Mouse (Mus musculus) heart, adult 2 months (tissue): ENCODE data around the gene Rasgrp2.
A peak's percentile ranks its signal among the peaks of the same experiment; 100 is the strongest.

Experiments
- CTCF ChIP-seq: fragments of 200-600 bp; IDR thresholded peaks from 2 replicates; pipeline ENCODE4 v1.8.1; 2022; ENCODE audit warnings: antibody characterized with exemption, mild to moderate bottlenecking, moderate library complexity
- EP300 ChIP-seq: fragments of 200-500 bp; IDR thresholded peaks from 2 replicates; pipeline ENCODE4 v1.6.1; 2011; ENCODE audit warnings: low read depth, low read length, control low read depth; ENCODE audit not compliant: insufficient read depth
- POLR2A ChIP-seq: fragments of 200-500 bp; IDR thresholded peaks from 2 replicates; pipeline ENCODE4 v1.6.1; 2011; ENCODE audit warnings: mild to moderate bottlenecking, low read depth, low read length, control low read depth; ENCODE audit not compliant: insufficient read depth

DNA sequence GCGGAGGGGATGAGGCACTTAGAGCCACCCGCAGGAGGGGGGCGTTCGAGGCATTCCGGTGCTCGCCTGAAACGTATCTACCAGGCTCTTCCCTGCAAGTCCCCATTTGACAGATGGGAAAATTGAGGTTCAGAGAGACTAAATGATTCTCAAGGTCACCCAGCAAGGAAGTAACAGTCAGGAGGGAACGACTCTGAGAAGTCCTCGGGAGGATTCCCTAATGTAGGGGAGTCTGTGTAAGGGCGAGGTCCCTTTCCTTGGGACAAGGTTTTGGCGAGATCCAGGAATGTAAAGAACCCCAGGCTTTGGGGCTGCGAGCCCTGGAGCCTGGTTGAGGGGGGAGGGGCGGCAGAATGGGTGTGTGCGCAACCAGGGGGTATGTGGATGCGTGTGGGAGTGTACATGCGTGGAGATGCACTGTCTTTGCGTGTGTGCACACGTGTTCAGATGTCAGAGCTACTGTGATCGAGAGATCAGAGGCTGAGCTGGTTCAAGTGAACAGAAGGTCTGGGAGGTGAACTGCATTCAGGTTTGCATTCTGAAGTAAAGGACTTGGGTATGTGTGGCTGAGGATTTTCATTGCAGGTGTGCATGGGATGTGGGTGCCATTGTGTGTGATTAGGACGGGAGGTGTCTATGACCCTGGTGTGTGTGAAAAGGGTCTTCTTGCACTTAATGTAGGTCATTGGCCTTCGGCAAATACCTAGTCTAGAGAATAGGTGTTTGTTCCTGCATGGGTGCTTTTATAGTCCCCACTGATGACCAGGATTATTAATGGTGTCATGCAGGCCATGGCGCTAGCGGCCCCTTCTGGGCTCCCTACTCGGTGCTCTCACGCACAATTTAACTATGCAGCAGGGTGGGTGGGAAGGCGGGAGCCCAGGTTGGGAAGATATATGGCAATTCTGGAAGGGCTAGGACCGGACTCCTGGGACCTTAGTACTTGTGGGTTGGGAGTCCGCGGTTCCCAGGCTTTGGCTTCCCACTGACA lies 1.3 kb downstream of the Rasgrp2 start:
- TF ChIP-seq EP300 (no peak), CTCF (peak; percentile 23; the same call in 1 of the 2 replicates), POLR2A (no peak)
